ENCODE assay signal across 14 mouse cellular contexts in the genomic region with DNA sequence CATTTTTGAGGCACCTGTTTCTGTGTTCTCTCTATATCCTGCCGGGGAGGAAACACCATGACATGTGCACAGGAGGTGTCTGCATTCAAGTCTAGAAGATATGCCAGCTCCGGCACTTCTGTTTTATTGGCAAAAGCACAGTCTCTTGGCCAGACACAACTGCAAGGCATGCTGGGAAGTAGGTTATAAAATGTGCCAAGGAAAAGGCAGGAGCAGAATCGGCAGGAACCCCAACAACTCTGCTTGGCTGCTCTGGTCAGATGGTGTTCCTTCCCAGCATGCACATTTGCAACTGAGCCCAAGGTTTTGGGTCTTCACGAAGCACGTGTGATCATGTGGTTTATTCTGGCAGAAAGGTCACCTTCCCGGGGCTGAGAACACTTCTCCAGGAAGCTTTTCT.
DNase-seq lines count a peak whose midpoint lies in the region; ATAC-seq and TF ChIP-seq lines count a peak whose summit lies in the region.
"Had no signal": no experiment of that assay in that cellular context is flagged by ENCODE, and none has a peak within 500 bp of the region (broad histone marks: within the 10 kb centered on the region; RNA-seq: fewer than 3 reads in every experiment).

No protein-coding gene starts in this region.

- peak; percentile 50; the same call in 1 of the 2 replicates for ATAC-seq in frontal cortex, adult (ENCODE audit: low TSS enrichment)
- ATAC-seq in midbrain, embryonic 11.5 days (ENCODE audit: low FRiP score), result no peak
- ATAC-seq in midbrain, embryonic 13.5 days, result no peak

- H3K4me2 ChIP-seq in midbrain, embryonic 11.5 days, result no peak overlapping the region
- H3K4me2 ChIP-seq in midbrain, embryonic 13.5 days (replicated peaks), result no peak overlapping the region
- H3K4me2 ChIP-seq: embryonic facial prominence, embryonic 15.5 days; lung, embryonic 15.5 days had no signal

- no peak for TF ChIP-seq POLR2A in thymus, adult 2 months (IDR thresholded peaks at IDR 0.05; ENCODE audit: control insufficient read depth, extremely low read depth, insufficient read depth, low read length, poor library complexity)

- H3K9me3 ChIP-seq in midbrain, embryonic 11.5 days (ENCODE audit: control insufficient read depth, low read length), result no peaks in the 10 kb centered on the region
- H3K9me3 ChIP-seq in midbrain, embryonic 13.5 days, result no peaks in the 10 kb centered on the region
- H3K9me3 ChIP-seq: embryonic facial prominence, embryonic 15.5 days; lung, embryonic 15.5 days; megakaryocyte, embryonic 14.5 days had no signal

- H3K27ac ChIP-seq in midbrain, embryonic 11.5 days (ENCODE audit: low read depth, low read length), result no peak overlapping the region
- H3K27ac ChIP-seq in midbrain, embryonic 13.5 days, result no peak overlapping the region
- no peak overlapping the region for H3K27ac ChIP-seq in thymus, adult 2 months (ENCODE audit: control insufficient read depth, insufficient read depth, low read length)
- H3K27ac ChIP-seq: embryonic facial prominence, embryonic 15.5 days; lung, embryonic 15.5 days had no signal

- no peak for TF ChIP-seq CTCF in thymus, adult 2 months (IDR thresholded peaks at IDR 0.05; ENCODE audit: borderline replicate concordance, control insufficient read depth, extremely low read depth, insufficient read depth, low read length, poor library complexity)

- H3K4me1 ChIP-seq in midbrain, embryonic 11.5 days (ENCODE audit: control insufficient read depth, insufficient read depth, low read length), result no peaks in the 10 kb centered on the region
- H3K4me1 ChIP-seq in midbrain, embryonic 13.5 days (replicated peaks), result peaks cover 5% of the 10 kb centered on the region; the same call in 1 of the 2 replicates
- no peaks in the 10 kb centered on the region; the same call in 1 of the 2 replicates for H3K4me1 ChIP-seq in thymus, adult 2 months (replicated peaks; ENCODE audit: control insufficient read depth, insufficient read depth, low read length)
- H3K4me1 ChIP-seq: embryonic facial prominence, embryonic 15.5 days; lung, embryonic 15.5 days; megakaryocyte, embryonic 14.5 days had no signal

- H3K4me3 ChIP-seq in midbrain, embryonic 11.5 days (ENCODE audit: low read depth, low read length), result no peak overlapping the region
- H3K4me3 ChIP-seq in midbrain, embryonic 13.5 days (replicated peaks), result no peak overlapping the region
- no peak overlapping the region for H3K4me3 ChIP-seq in thymus, adult 2 months (ENCODE audit: control insufficient read depth, insufficient read depth, low read length)
- H3K4me3 ChIP-seq: embryonic facial prominence, embryonic 15.5 days; lung, embryonic 15.5 days; megakaryocyte, embryonic 14.5 days had no signal

- 80% methylated on average over 6 of the region's 6 CpGs for WGBS in midbrain, embryonic 11.5 days
- WGBS in midbrain, embryonic 13.5 days, result 82% methylated on average over 6 of the region's 6 CpGs
- 49% methylated on average over 6 of the region's 6 CpGs for WGBS in thymus, adult 2 months

- no peak overlapping the region for H3K9ac ChIP-seq in midbrain, embryonic 11.5 days (ENCODE audit: low read length)
- H3K9ac ChIP-seq in midbrain, embryonic 13.5 days (replicated peaks), result no peak overlapping the region
- H3K9ac ChIP-seq: embryonic facial prominence, embryonic 15.5 days; lung, embryonic 15.5 days had no signal

- H3K27me3 ChIP-seq in midbrain, embryonic 11.5 days (ENCODE audit: control insufficient read depth, insufficient read depth, low read length), result no peaks in the 10 kb centered on the region
- H3K27me3 ChIP-seq in midbrain, embryonic 13.5 days, result peaks cover 34% of the 10 kb centered on the region
- no peaks in the 10 kb centered on the region for H3K27me3 ChIP-seq in thymus, adult 2 months (ENCODE audit: control insufficient read depth, insufficient read depth, low read length)
- H3K27me3 ChIP-seq: embryonic facial prominence, embryonic 15.5 days; lung, embryonic 15.5 days; megakaryocyte, embryonic 14.5 days had no signal

- no peak for DNase-seq in frontal cortex, postnatal 14 days (ENCODE audit: low spot score in 2 of 2)
- DNase-seq in kidney, adult 8-10 months, result peak; percentile 39 to 43
- DNase-seq in kidney, postnatal 4 days, result no peak
- peak; percentile 4 for DNase-seq in midbrain, embryonic 11.5 days (ENCODE audit: low spot score, missing footprints)
- DNase-seq in kidney, postnatal 36 days, result peak; percentile 34 to 45
- no peak for DNase-seq in thymus, adult 2 months
- DNase-seq: cerebellum, adult 18-20 months; heart, postnatal 4 days; thymus, postnatal 25 days had no signal

- no peaks in the 10 kb centered on the region for H3K36me3 ChIP-seq in midbrain, embryonic 11.5 days (ENCODE audit: control insufficient read depth, insufficient read depth, low read length)
- no peaks in the 10 kb centered on the region for H3K36me3 ChIP-seq in midbrain, embryonic 13.5 days
- no peaks in the 10 kb centered on the region for H3K36me3 ChIP-seq in thymus, adult 2 months (ENCODE audit: control insufficient read depth, insufficient read depth, low read length)
- H3K36me3 ChIP-seq: embryonic facial prominence, embryonic 15.5 days; lung, embryonic 15.5 days had no signal

Comparison
In these comparisons a context has a peak if more than half of its experiments do, and no peak if none do; other contexts are left out.
1. DNase-seq: peak in kidney, adult 8-10 months (2 of 2), midbrain, embryonic 11.5 days (single experiment) and kidney, postnatal 36 days (2 of 2); none in frontal cortex, postnatal 14 days (0 of 2), kidney, postnatal 4 days (0 of 2) and thymus, adult 2 months (single experiment).